Mouse (Mus musculus) embryonic facial prominence, embryonic 15.5 days (tissue): ENCODE results near the gene Nutm2. TPM values are rescaled to one million over a fixed set of nuclear protein-coding genes. Genes with fewer than 3 reads are reported as not detected.
"Not testable (repeated sequence)": the region's sequence is repeated elsewhere in the genome, so short reads cannot be mapped to it uniquely, and the experiment has no call there.

Experiments used
- ATAC-seq: fragments of 200-750 bp; cut with Nextera tagmentation; 2 replicates; pipeline ENCODE4 v1.8.0; 2017; ENCODE audit warnings: low read depth, moderate TSS enrichment; ENCODE audit not compliant: insufficient number of reproducible peaks, low FRiP score, low TSS enrichment
- H3K27ac ChIP-seq: fragments of 300-500 bp; sonication (generic); replicated peaks from 2 replicates; pipeline ENCODE4 v1.5.1; 2015; ENCODE audit warnings: mild to moderate bottlenecking, inconsistent platforms
- H3K27me3 ChIP-seq: fragments of 300-500 bp; sonication (generic); 2 replicates; pipeline ENCODE4 v1.6.1; 2015; ENCODE audit warnings: inconsistent platforms
- H3K36me3 ChIP-seq: fragments of 300-500 bp; sonication (generic); 2 replicates; pipeline ENCODE4 v1.6.1; 2015; ENCODE audit warnings: mild to moderate bottlenecking, inconsistent platforms
- H3K4me1 ChIP-seq: fragments of 300-500 bp; sonication (generic); 2 replicates; pipeline ENCODE4 v1.6.1; 2015; ENCODE audit warnings: inconsistent platforms
- H3K4me2 ChIP-seq: fragments of 300-500 bp; sonication (generic); replicated peaks from 2 replicates; pipeline ENCODE4 v1.6.1; 2015; ENCODE audit warnings: mild to moderate bottlenecking, inconsistent platforms
- H3K4me3 ChIP-seq: fragments of 300-500 bp; sonication (generic); replicated peaks from 2 replicates; pipeline ENCODE4 v1.5.1; 2015; ENCODE audit warnings: mild to moderate bottlenecking, inconsistent platforms
- H3K9ac ChIP-seq: fragments of 300-500 bp; sonication (generic); 2 replicates; pipeline ENCODE4 v1.6.1; 2015; ENCODE audit warnings: inconsistent platforms
- H3K9me3 ChIP-seq: fragments of 300-500 bp; sonication (generic); replicated peaks from 2 replicates; pipeline ENCODE4 v1.6.1; 2016; ENCODE audit warnings: inconsistent platforms
- WGBS: fragments of 180-500 bp; shearing (Covaris S2); methylation state at CpG from one replicate; pipeline ENCODE4 v1.1.7; 2015; 5-methylcytosine and 5-hydroxymethylcytosine counted together
- polyA plus RNA-seq: library from polyadenylated mRNA; unstranded; fragments of >200 nt; fragmentation: Nextera tagmentation; extraction: Ambion mirVana; gene quantifications from 2 replicates; pipeline ENCODE4 v1.2.1, GENCODE M21; 2015

The Nutm2 gene
- polyA plus RNA-seq, 1 experiment from 2014 or later = not detected

DNA sequence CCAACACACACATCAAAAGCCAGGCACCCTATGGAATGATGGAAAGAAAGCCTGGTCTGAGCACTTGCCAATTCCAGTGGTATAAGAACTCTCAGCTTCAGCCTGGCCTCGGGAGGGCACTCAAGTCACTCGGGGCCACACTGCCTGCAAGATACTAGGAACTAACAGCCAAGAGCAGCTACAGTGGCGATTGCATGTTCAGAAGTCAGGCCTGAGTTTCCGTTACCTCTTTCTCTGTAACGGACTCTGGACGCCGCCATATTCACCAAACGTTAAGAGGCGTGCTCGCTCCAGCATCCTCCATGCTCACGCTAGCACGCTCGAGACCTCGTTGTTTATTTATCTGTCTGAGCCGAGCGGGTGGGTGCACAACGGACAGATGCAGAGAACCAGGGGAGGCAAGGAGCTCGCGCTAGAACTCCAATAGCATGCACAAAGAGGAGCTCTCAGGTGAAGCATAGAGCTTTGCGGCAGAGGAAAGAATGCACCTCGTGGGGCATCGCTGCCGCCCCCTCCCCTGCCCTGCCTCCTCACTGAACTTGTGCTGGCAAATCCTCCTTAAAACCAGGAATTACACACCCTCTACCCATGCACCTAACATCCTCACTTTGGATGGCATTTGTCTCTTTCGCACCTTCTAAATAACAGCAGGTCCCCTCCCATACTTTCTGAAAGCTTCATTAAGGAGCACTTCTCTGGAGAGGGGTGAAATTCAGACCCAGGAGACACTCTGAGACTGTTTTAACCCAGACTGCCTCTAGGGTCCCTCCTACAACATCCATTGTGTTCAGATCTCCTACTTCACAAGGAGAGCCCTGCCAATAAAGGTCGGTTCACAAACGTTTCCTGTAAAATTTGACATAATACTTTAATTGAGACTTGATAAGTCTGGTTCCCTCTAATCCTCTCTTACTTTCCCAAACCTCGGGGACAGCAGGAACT, 2.2 kb upstream of the Nutm2 start:
- no peak for ATAC-seq
- Histone ChIP-seq H3K27ac (no peak overlapping the region), H3K36me3 (no peaks in the 10 kb centered on the region), H3K27me3 (no peaks in the 10 kb centered on the region), H3K9me3 (no peaks in the 10 kb centered on the region), H3K9ac (no peak overlapping the region), H3K4me1 (no peaks in the 10 kb centered on the region), H3K4me3 (0 out of 2 replicates have a peak overlapping the region, but pooled peaks have one; percentile 4), H3K4me2 (peak overlapping the region; percentile 38)
- 39% methylated on average over 27 of the region's 27 CpGs for WGBS

DNA sequence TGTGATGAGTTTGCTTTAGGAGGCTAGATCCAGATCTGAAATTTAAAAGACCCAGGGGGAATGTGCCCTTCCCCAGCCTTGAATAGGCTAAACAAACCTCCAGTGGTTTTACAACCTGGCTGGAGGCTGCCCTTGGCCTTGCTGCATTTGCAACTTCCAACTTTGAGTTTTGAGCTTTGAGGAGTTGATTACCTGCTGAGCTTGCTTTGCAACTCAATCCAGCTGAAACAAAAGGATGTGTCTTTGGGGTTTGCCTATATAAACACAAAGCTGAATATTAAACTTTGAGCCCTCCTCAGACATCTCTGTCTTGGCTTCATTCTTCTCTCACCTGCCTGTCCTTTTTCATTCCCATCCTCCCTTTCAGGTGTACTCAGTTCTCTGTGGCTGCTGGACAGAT, 21.4 kb downstream of the Nutm2 start:
- not testable (repeated sequence) for H3K27me3 ChIP-seq, H3K4me3 ChIP-seq, H3K36me3 ChIP-seq, H3K9me3 ChIP-seq, H3K4me1 ChIP-seq, H3K4me2 ChIP-seq, ATAC-seq, H3K27ac ChIP-seq, H3K9ac ChIP-seq

DNA sequence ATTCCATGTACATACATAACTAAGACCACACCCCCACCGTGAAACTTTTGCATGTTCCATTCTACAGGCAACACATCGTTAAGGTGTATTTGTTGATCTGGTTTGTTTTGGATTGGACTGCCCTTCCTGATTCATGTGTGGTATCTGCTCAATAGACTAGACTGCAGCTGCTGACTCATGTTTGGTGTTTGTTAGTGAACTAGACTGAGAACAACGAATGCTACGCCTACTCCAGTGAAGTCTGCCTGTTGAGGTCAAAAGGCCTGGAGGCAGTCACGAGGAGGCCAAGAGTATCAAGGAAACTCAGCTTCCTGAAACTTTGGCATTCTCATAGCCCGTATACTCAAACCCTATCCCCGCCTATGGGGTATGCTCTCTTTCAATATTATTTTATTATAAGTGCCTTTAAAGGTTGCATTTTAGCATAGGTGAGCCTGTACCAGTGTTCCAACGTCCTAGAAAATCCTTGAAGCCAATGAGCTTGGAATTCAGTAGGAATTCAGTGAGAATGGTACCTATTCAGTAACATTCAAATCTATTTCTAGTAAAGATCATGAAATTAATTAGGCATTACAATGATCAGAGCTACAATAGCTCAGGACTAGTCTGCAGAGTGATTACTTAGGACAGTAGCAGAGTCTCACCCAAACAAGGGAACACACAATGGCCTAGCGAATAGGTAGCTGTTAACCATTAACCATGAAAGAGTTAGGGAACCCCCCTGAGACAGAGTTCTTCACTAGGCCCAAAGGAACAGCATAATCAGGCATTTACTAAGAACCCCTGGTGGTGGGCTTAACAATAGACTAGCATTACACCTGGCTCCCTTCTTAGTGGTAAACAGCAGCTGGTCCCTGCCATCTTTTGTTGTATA, 43.6 kb downstream of the Nutm2 start:
- H3K9me3 ChIP-seq, H3K4me3 ChIP-seq, H3K4me2 ChIP-seq, H3K27me3 ChIP-seq, H3K9ac ChIP-seq, H3K36me3 ChIP-seq, H3K27ac ChIP-seq, ATAC-seq, H3K4me1 ChIP-seq: not testable (repeated sequence)
- WGBS = 82% methylated on average over 9 of the region's 9 CpGs

Other genes starting within 250 kb of the Nutm2 start
- not detected in 2 replicates for gene Gm906, start 217.0 kb upstream of the Nutm2 start, polyA plus RNA-seq
- 30.7 and 33.5 TPM in 2 replicates for gene Fbxw17, start 49.4 kb upstream of the Nutm2 start, polyA plus RNA-seq
- gene Gm47429, start 23.4 kb upstream of the Nutm2 start, polyA plus RNA-seq = not detected in 2 replicates
- gene Gm904, start 175.9 kb downstream of the Nutm2 start, polyA plus RNA-seq = not detected in 2 replicates
- not detected in 2 replicates for gene Gm8765, start 231.0 kb downstream of the Nutm2 start, polyA plus RNA-seq